Mouse (Mus musculus) adrenal gland (tissue): Measurements from ENCODE around the gene Gsdmc4.
"Not testable (repeated sequence)": the region's sequence is repeated elsewhere in the genome, so short reads cannot be mapped to it uniquely, and the experiment has no call there.

Experiments used
- intact Hi-C: fragments of 180-260 bp; cut with DNase I; formaldehyde crosslinking; loops from one replicate; pipeline ENCODE4 v1.15.1; 2025
- long read RNA-seq, 2 experiments: library from polyadenylated mRNA; unstranded; transcript quantifications; one replicate each; pipeline ENCODE4 v2.0.0; 2020; ENCODE audit warnings: borderline replicate concordance in 1 of 2; ENCODE audit not compliant: insufficient replicate concordance in 1 of 2

Gsdmc4 gene
- long read RNA-seq, experiment 1: 0 reads
- long read RNA-seq, experiment 2: 0 reads

DNA sequence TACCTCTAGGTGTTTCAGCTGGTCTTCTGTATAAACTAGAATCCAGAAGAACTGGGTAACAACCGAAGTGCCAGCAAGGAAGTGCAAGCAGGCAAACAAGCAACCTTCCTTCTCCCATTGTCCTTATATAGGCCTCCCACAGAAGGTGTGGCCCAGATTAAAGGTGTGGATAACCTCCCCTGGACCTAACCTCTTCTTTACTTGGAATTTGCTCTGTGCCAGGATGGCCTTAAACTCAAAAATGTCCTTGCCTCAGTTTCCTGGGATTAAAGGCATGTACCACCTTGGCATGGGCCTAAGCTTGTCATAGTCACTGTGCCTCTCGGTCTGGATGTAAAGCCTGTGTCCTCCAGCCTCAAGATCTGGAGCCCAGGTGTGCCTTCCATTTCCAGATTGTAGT lies at the start of gene Gsdmc4:
Gene Gsdmc4 (minus strand): TSS at position 101 of the 400 bp plus-strand sequence.
- intact Hi-C loops: not testable (repeated sequence)

DNA sequence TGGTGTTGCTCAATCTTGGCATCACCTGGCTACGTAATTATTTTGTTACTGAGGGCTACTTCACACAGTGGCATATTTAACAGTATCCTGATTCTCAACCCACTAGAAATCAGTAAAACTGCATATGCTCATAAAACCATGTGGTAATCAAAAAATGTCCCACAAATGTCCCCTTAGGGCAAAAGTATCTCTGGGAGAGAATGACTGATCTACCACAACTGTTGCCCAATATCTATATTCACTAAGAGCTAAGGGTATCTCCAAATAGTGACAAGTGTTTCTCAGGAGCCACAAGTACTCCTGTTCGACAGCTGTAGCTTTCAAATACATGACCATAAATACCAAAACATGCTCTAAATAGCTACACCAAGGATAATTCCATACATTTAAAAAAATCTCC lies 48.4 kb upstream of the Gsdmc4 start:
- intact Hi-C loops: no loop called here

- intact Hi-C loops: no loop called here
Measured at GRCm38 (mm10) chr15:63957553-63957952, 45.5 kb upstream of the Gsdmc4 start.

DNA sequence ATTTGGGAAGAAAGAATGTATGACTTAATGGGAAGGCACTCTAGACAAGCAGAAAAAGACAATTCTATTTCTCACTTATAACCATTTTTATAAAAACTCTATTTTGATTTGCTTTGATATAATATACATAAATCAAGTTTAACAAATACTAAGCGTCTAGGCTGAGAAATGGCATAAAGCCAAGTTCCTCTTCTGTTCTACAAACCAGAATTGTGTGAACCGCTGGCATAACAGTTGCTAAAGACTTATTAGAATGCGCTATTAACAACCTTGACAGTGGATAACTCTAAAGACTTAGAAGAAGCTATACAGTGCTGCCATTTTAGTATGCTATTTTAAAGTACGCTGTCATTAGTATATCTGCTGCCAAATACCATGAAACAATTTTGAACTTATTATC lies 41.2 kb upstream of the Gsdmc4 start:
- intact Hi-C loops: no loop called here

- intact Hi-C loops: no loop called here
Measured at GRCm38 (mm10) chr15:63941221-63941620, 29.1 kb upstream of the Gsdmc4 start.

DNA sequence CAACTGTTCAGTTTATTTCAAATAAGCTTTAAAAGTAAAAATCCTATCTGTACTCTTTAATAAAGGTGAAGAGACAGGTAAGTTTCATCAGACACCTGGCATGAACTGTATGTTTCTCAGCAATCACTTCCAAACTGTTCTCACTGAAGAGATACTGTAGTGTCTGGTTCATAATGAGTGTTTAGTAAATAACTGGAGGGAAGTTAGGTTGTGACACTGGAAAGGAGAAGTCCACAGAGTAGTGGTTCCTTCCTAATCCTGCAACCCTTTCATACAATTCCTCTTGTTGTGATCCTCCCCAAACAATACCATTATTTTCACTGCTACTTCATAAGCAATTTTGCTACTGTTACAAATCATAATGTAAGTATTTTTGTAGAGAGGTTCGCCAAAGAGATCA lies 20.6 kb upstream of the Gsdmc4 start:
- intact Hi-C loops: no loop called here

DNA sequence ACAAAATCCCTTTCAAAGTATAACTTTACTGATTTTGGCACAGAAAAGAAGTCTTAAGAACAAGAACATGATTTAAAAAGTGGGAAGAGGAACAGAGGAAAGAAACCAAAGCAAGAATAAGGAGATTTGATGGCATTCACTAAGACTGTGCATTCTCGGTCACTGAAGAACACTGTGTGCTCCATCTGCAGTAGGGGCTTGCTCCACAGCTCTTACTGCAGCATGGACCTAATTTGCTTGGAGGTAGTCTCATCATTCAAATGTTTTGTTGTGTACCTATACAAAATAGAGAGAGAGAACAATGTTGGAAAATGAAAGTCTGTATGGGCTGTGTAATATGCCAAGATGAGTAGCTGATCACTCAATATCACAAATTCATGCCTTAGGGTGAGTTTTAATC lies 19.3 kb upstream of the Gsdmc4 start:
- intact Hi-C loops: no loop called here

DNA sequence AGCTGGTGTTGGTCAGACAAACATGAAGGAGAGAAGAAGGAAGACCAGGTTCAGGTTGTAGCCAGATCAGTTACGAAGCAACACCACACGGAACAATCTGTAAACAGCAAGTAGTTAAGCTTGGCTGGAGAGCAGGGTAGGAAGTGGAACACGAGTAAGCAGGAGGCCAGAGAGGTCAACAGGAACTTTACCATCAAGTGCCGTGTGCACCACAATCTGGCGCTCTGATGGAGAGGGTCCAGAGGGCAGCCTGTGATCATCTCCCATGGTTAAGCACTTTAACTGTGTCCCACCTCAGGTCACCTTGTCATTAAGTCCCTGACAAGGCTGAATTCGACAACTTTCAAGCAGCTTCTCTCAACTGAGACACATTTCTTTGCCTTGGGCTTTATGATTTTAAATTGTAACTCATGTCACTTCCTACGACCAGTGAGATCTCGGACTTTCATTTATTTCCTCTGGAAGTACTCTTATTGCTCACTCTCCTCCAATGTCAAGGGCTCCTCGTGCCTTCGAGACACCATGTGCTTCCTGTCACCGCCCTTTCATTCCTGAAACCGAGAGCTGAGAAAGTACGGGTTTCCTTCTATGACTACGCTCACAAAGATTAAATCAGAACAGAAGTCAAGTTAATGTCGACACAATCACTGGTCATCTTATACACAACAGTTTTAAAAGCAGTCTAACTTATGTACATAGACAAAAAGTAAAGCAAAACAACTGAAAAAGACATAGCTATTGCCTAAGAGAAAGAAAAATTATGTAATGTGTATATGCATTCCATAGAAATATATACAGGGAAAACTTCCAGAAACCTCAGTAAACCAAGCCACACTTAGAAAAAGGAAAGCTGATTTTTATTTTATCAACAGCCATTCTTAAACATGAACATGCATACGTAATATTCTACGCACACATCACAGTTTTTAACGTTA lies 18.3 kb upstream of the Gsdmc4 start:
- intact Hi-C loops: no loop called here

GRCm38 (mm10) chr15:63926201-63926600 lies 14.1 kb upstream of the Gsdmc4 start:
- intact Hi-C loops: no loop called here

- intact Hi-C loops: no loop called here
Measured at GRCm38 (mm10) chr15:63924484-63924883, 12.4 kb upstream of the Gsdmc4 start.

DNA sequence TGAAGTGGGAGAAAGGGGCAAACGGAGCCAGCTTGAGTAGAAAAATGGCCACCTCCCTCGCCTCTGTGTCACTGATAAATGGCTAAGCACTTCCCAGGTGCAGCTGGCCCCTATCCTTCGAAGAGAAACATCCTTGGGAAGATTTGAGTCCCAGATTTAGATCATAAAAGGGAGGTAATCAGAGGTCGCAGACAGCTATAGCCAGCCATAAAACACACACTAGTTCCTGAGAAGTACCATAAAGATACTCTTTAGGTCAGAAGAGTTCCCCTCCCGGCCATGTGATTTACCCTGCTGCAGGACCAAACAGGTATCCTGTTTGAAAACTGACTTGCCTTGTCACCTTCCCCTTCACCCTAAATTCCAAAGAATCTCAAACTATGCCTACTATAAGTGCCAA lies 9.5 kb upstream of the Gsdmc4 start:
- intact Hi-C loops: not testable (repeated sequence)

DNA sequence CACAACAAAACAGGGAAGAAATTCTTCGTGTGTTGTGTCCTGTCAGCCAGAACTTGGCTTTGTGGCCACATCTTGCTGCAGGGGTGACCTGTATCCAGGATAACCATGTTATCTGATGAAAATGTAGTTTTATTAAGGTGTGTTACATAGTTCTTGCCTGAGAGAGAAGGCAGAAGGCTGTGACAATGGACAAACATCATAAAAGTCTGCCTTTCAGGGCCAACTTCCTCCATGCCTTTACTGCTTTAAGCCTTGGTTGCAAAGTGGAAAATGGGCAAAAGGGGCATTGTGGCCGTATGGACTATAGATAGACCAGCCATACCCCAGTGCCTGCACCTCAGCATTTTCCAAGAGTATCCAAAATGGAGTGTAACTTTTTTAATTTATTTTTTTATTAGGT lies 7.6 kb upstream of the Gsdmc4 start:
- intact Hi-C loops: not testable (repeated sequence)

DNA sequence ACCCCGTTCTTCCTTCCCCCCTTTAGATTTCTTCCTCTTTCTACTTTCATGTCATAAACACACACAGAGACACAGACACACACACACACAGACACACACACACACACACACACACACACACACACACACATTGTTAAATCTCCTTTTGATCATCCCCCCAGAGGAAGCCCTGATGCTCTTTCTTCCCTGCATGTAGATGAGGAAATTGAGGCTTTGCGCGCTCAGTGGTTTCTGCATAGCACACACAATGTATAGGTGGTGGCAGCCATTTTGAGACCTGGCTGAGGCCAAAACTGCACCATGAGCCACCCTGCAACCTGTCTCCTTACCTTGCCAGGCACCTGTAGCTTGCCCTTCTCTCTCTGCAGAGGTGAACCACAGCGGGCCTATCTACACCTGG lies 4.5 kb upstream of the Gsdmc4 start:
- intact Hi-C loops: not testable (repeated sequence)

DNA sequence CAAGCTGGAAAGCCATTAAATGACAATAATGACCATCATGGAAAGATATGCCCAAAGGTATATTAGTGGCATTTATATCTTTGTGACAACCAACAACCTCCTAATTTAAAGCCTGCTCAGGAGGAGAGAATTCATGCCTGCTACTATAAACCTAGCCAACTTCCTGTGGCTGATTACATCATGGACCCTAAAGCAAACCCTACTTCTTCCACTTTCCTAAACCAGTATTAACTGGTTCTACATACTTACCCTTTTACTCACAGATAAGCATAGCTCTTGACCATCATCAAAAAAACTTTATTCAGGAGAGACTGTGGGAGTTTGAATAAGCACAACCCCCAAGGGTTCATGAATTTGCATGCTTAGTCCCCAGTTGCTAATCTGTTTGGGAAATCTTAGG lies 2.2 kb downstream of the Gsdmc4 start:
- intact Hi-C loops: not testable (repeated sequence)

DNA sequence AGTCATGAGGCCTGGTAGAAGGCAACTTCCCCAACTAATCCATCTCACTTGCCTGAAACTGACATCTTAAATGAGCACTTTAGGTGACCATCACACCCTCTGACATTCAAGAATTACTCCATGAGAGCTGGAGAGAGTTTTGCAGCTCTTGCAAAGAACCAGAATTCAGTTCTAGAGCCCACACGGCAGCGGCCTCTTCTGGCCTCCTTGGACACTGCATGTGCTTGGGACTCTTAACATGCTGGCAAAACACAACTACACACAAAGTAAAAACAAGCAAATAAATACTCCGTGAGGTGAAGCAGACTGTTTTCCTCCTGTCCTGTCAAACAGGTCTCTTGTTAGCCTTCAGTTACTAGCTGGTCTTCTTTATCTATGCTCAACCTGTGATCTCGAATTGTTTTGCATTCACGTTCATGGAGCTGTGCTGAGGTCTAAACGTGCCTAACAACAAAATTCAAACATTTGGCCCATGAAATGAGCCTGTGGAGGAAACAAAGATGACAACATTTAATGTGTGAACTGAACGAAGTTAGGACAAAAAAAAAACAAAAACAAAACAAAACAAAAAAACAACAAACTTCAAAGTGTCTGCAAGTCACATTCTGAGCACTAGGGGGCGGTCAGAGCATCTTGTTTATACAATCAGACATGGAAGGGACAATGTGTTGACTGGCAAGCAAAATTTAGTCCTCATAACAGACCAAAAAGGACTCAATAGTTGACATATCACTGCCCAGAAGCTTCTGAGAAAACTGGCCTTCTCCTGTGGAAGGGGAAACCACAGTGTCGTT lies 16.3 kb downstream of the Gsdmc4 start:
- intact Hi-C loops: loop anchor here (10.0 kb wide), 1 partner anchor 219 kb away; no protein-coding TSS in a partner anchor

GRCm38 (mm10) chr15:63888440-63888839 lies 23.7 kb downstream of the Gsdmc4 start:
- intact Hi-C loops: not testable (repeated sequence)

DNA sequence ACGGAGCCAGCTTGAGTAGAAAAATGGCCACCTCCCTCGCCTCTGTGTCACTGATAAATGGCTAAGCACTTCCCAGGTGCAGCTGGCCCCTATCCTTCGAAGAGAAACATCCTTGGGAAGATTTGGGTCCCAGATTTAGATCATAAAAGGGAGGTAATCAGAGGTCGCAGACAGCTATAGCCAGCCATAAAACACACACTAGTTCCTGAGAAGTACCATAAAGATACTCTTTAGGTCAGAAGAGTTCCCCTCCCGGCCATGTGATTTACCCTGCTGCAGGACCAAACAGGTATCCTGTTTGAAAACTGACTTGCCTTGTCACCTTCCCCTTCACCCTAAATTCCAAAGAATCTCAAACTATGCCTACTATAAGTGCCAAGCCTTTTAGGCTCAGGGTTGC lies 24.1 kb downstream of the Gsdmc4 start:
- intact Hi-C loops: not testable (repeated sequence)

DNA sequence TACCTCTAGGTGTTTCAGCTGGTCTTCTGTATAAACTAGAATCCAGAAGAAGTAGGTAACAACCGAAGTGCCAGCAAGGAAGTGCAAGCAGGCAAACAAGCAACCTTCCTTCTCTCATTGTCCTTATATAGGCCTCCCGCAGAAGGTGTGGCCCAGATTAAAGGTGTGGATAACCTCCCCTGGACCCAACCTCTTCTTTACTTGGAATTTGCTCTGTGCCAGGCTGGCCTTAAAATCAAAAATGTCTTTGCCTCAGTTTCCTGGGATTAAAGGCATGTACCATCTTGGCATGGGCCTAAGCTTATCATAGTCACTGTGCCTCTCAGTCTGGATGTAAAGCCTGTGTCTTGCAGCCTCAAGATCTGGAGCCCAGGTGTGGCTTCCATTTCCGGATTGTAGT lies 33.6 kb downstream of the Gsdmc4 start, which contains the start of gene Gsdmc3:
Gene Gsdmc3 (minus strand): TSS at position 101 of the 400 bp plus-strand sequence.
- intact Hi-C loops: not testable (repeated sequence)

DNA sequence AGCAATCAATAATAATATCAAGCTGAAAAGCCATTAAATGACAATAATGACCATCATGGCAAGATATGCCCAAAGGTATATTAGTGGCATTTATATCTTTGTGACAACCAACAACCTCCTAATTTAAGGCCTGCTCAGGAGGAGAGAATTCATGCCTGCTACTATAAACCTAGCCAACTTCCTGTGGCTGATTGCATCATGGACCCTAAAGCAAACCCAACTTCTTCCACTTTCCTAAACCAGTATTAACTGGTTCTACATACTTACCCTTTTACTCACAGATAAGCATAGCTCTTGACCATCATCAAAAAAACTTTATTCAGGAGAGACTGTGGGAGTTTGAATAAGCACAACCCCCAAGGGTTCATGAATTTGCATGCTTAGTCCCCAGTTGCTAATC lies 35.9 kb downstream of the Gsdmc4 start:
- intact Hi-C loops: not testable (repeated sequence)

DNA sequence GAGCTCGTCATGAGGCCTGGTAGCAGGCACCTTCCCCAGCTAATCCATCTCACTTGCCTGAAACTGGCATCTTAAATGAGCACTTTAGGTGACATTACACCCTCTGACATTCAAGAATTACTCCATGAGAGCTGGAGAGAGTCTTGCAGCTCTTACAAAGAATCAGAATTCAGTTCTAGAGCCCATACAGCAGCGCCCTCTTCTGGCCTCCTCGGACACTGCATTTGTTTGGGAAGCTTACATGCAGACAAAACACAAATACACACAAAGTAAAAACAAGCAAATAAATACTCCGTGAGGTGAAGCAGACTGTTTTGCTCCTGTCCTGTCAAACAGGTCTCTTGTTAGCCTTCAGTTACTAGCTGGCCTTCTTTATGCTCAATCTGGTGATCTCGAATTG lies 50.1 kb downstream of the Gsdmc4 start:
- intact Hi-C loops: not testable (repeated sequence)
